Mouse (Mus musculus) MEL (cell line): ENCODE measurements at regions not wholly inside any gene's neighbourhood (a gene's known extent, or its start where the extent isn't known, plus 50 kb on each side); places are given as distances from the start of the nearest gene placed in this dataset.

ENCODE experiments used
- DNase-seq: peaks from one replicate; pipeline ENCODE4 v3.0.0; 2011; ENCODE audit warnings: low read depth, low spot score
- H3K27ac ChIP-seq: 2 replicates; pipeline ENCODE4 v1.5.1; 2012; ENCODE audit warnings: low read depth, mild to moderate bottlenecking, control low read depth, low read length, moderate library complexity; ENCODE audit not compliant: control insufficient read depth
- H3K27me3 ChIP-seq, 2 experiments: fragments of 150-350 bp in 1 of 2; sonication (generic) in 1 of 2; 2 replicates each; pipeline ENCODE4 v1.6.1; 2012; ENCODE audit warnings: low read length in 2 of 2, mild to moderate bottlenecking in 2 of 2, improper control_type of control experiment in 1 of 2, moderate library complexity in 1 of 2; ENCODE audit not compliant: insufficient read depth in 2 of 2, control insufficient read depth in 1 of 2
- H3K36me3 ChIP-seq, 2 experiments: 2 replicates each; pipeline ENCODE4 v1.6.1; 2012 to 2014; ENCODE audit warnings: low read length in 2 of 2, improper control_type of control experiment in 1 of 2, inconsistent platforms in 1 of 2, mild to moderate bottlenecking in 1 of 2; ENCODE audit not compliant: insufficient read depth in 2 of 2, control insufficient read depth in 1 of 2
- H3K4me1 ChIP-seq, 2 experiments: fragments of 150-350 bp in 1 of 2; sonication (generic) in 1 of 2; 2 replicates each; pipeline ENCODE4 v1.6.1; 2012; ENCODE audit warnings: low read length in 2 of 2, improper control_type of control experiment in 1 of 2, mild to moderate bottlenecking in 1 of 2; ENCODE audit not compliant: insufficient read depth in 2 of 2, control insufficient read depth in 1 of 2
- H3K4me3 ChIP-seq, 2 experiments: fragments of 150-350 bp in 1 of 2; sonication (generic) in 1 of 2; 2 replicates each; pipeline ENCODE4 v1.5.1; 2012; ENCODE audit warnings: low read depth in 2 of 2, low read length in 2 of 2, mild to moderate bottlenecking in 2 of 2, moderate library complexity in 2 of 2, control low read depth in 1 of 2, improper control_type of control experiment in 1 of 2; ENCODE audit not compliant: control insufficient read depth in 1 of 2, insufficient read depth in 1 of 2
- H3K79me2 ChIP-seq: 2 replicates; pipeline ENCODE4 v1.6.1; 2012; ENCODE audit warnings: mild to moderate bottlenecking, low read length, moderate library complexity; ENCODE audit not compliant: control insufficient read depth, poor library complexity, insufficient read depth
- H3K9ac ChIP-seq: 2 replicates; pipeline ENCODE4 v1.6.1; 2012; ENCODE audit warnings: low read depth, mild to moderate bottlenecking, control low read depth, low read length, moderate library complexity; ENCODE audit not compliant: control insufficient read depth, poor library complexity, severe bottlenecking
- H3K9me3 ChIP-seq: fragments of 150-350 bp; sonication (generic); replicated peaks from 2 replicates; pipeline ENCODE4 v1.6.1; 2012; ENCODE audit warnings: mild to moderate bottlenecking, low read length, improper control_type of control experiment, moderate library complexity; ENCODE audit not compliant: insufficient read depth
- BHLHE40 ChIP-seq: IDR thresholded peaks from 2 replicates; pipeline ENCODE4 v1.6.1; 2012; ENCODE audit warnings: low read depth, mild to moderate bottlenecking, inconsistent platforms, low read length, improper control_type of control experiment, borderline replicate concordance
- CHD1 ChIP-seq: IDR thresholded peaks from 2 replicates; pipeline ENCODE4 v1.6.1; 2012; ENCODE audit warnings: low read depth, mild to moderate bottlenecking, inconsistent platforms, low read length, improper control_type of control experiment
- CTCF ChIP-seq, 3 experiments: IDR thresholded peaks in 2 of 3; conservative IDR thresholded peaks in 1 of 3; 2 replicates each; pipeline ENCODE4 v1.5.1; 2011 to 2012; ENCODE audit warnings: low read length in 3 of 3, low read depth in 2 of 3, mild to moderate bottlenecking in 2 of 3, improper control_type of control experiment in 1 of 3, inconsistent platforms in 1 of 3, mixed read lengths in 1 of 3, moderate library complexity in 1 of 3; ENCODE audit not compliant: control insufficient read depth in 1 of 3, insufficient read depth in 1 of 3, poor library complexity in 1 of 3, severe bottlenecking in 1 of 3
- E2F4 ChIP-seq: IDR thresholded peaks from 2 replicates; pipeline ENCODE4 v1.6.1; 2011; ENCODE audit warnings: low read depth, low read length, improper control_type of control experiment, borderline replicate concordance
- EP300 ChIP-seq, 2 experiments: IDR thresholded peaks; 2 replicates each; pipeline ENCODE4 v1.6.1; 2011; ENCODE audit warnings: improper control_type of control experiment in 2 of 2, low read length in 2 of 2, low read depth in 1 of 2, mild to moderate bottlenecking in 1 of 2
- GABPA ChIP-seq: IDR thresholded peaks from 2 replicates; pipeline ENCODE4 v1.6.1; 2012; ENCODE audit warnings: low read depth, mild to moderate bottlenecking, inconsistent platforms, low read length, improper control_type of control experiment, moderate library complexity
- GATA1 ChIP-seq: IDR thresholded peaks from 2 replicates; pipeline ENCODE4 v1.6.1; 2011; ENCODE audit warnings: low read depth, low read length, improper control_type of control experiment
- JUND ChIP-seq: IDR thresholded peaks from 2 replicates; pipeline ENCODE4 v1.6.1; 2011; ENCODE audit warnings: low read depth, mild to moderate bottlenecking, improper control_type of control experiment, low read length
- MAX ChIP-seq: IDR thresholded peaks from 2 replicates; pipeline ENCODE4 v1.6.1; 2011; ENCODE audit warnings: low read length, improper control_type of control experiment
- MAZ ChIP-seq: IDR thresholded peaks from 2 replicates; pipeline ENCODE4 v1.6.1; 2012; ENCODE audit warnings: low read depth, mild to moderate bottlenecking, inconsistent platforms, low read length, improper control_type of control experiment
- MEF2A ChIP-seq: IDR thresholded peaks from 2 replicates; pipeline ENCODE4 v1.6.1; 2014; ENCODE audit warnings: low read depth, mild to moderate bottlenecking, inconsistent platforms, low read length, improper control_type of control experiment; ENCODE audit not compliant: poor library complexity, insufficient replicate concordance, severe bottlenecking; ENCODE audit errors: extremely low read depth
- MYB ChIP-seq: IDR thresholded peaks from 2 replicates; pipeline ENCODE4 v1.6.1; 2011; ENCODE audit warnings: mild to moderate bottlenecking, low read depth, low read length, improper control_type of control experiment
- NELFE ChIP-seq: IDR thresholded peaks from 2 replicates; pipeline ENCODE4 v1.6.1; 2011; ENCODE audit warnings: low read depth, low read length, improper control_type of control experiment
- NRF1 ChIP-seq: IDR thresholded peaks from 2 replicates; pipeline ENCODE4 v1.6.1; 2014; ENCODE audit warnings: low read depth, mild to moderate bottlenecking, inconsistent platforms, low read length, improper control_type of control experiment, moderate library complexity; ENCODE audit not compliant: poor library complexity, insufficient read depth, severe bottlenecking
- RAD21 ChIP-seq: IDR thresholded peaks from 2 replicates; pipeline ENCODE4 v1.6.1; 2011; ENCODE audit warnings: mild to moderate bottlenecking, low read depth, low read length, improper control_type of control experiment
- SIN3A ChIP-seq: IDR thresholded peaks from 2 replicates; pipeline ENCODE4 v1.6.1; 2012; ENCODE audit warnings: low read length, improper control_type of control experiment, inconsistent platforms
- SMC3 ChIP-seq: IDR thresholded peaks from 2 replicates; pipeline ENCODE4 v1.6.1; 2011; ENCODE audit warnings: low read depth, low read length, improper control_type of control experiment
- UBTF ChIP-seq: IDR thresholded peaks from 2 replicates; pipeline ENCODE4 v1.6.1; 2012; ENCODE audit warnings: low read depth, mild to moderate bottlenecking, inconsistent platforms, low read length, improper control_type of control experiment, moderate library complexity, borderline replicate concordance; ENCODE audit not compliant: insufficient read depth
- USF2 ChIP-seq, 2 experiments: IDR thresholded peaks; 2 replicates each; pipeline ENCODE4 v1.6.1; 2011 to 2012; ENCODE audit warnings: improper control_type of control experiment in 2 of 2, low read length in 2 of 2, borderline replicate concordance in 1 of 2, inconsistent platforms in 1 of 2, low read depth in 1 of 2, mild to moderate bottlenecking in 1 of 2; ENCODE audit not compliant: insufficient read depth in 1 of 2
- ZC3H11A ChIP-seq: IDR thresholded peaks from 2 replicates; pipeline ENCODE4 v1.6.1; 2012; ENCODE audit warnings: low read depth, mild to moderate bottlenecking, inconsistent platforms, low read length, improper control_type of control experiment
- ZKSCAN1 ChIP-seq: IDR thresholded peaks from 2 replicates; pipeline ENCODE4 v1.6.1; 2012; ENCODE audit warnings: low read depth, mild to moderate bottlenecking, inconsistent platforms, low read length, improper control_type of control experiment, moderate library complexity
- ZMIZ1 ChIP-seq: IDR thresholded peaks from 2 replicates; pipeline ENCODE4 v1.6.1; 2012; ENCODE audit warnings: low read depth, mild to moderate bottlenecking, inconsistent platforms, low read length, improper control_type of control experiment, moderate library complexity

GRCm38 (mm10) chr9:84900643-84901042 lies 411.9 kb upstream of the Gm11114 start:
- Histone ChIP-seq H3K27ac (no peak overlapping the region), H3K27me3 (no peaks in the 10 kb centered on the region), H3K4me3 (no peak overlapping the region), H3K79me2 (no peaks in the 10 kb centered on the region), H3K9ac (no peak overlapping the region), H3K9me3 (no peaks in the 10 kb centered on the region), H3K4me1 (no peaks in the 10 kb centered on the region), H3K36me3 (no peaks in the 10 kb centered on the region)
- no peak for DNase-seq
- TF ChIP-seq USF2 (IDR thresholded peaks at IDR 0.05; ENCODE audit: borderline replicate concordance in 1 of 2, insufficient read depth in 1 of 2, low read depth in 1 of 2, low read length in 2 of 2) (no peak), GATA1 (no peak), MAX (no peak), RAD21 (no peak), MAZ (no peak), EP300 (IDR thresholded peaks at IDR 0.05; ENCODE audit: low read depth in 1 of 2, low read length in 2 of 2) (no peak), BHLHE40 (no peak), ZMIZ1 (no peak), JUND (no peak), NELFE (no peak), MEF2A (no peak), E2F4 (no peak), CTCF (IDR thresholded peaks at IDR 0.05 in 2 of 3, conservative IDR thresholded peaks at IDR 0.05 in 1 of 3; ENCODE audit: control insufficient read depth in 1 of 3, insufficient read depth in 1 of 3, low read depth in 2 of 3, low read length in 3 of 3, poor library complexity in 1 of 3, severe bottlenecking in 1 of 3) (no peak), CHD1 (no peak)

GRCm38 (mm10) chr9:84906244-84906643 lies 406.3 kb upstream of the Gm11114 start:
- TF ChIP-seq ZKSCAN1 (no peak), BHLHE40 (no peak), GABPA (no peak), NELFE (no peak), NRF1 (no peak), UBTF (no peak), SMC3 (no peak), MYB (no peak), ZC3H11A (no peak), SIN3A (no peak)
- no peak overlapping the region for H3K4me3 ChIP-seq
- H3K27me3 ChIP-seq, result no peaks in the 10 kb centered on the region
- H3K27ac ChIP-seq, result no peak overlapping the region
- no peaks in the 10 kb centered on the region for H3K79me2 ChIP-seq
- no peaks in the 10 kb centered on the region for H3K36me3 ChIP-seq
- DNase-seq, result no peak
- no peak overlapping the region for H3K9ac ChIP-seq
- no peaks in the 10 kb centered on the region for H3K9me3 ChIP-seq
- H3K4me1 ChIP-seq, result no peaks in the 10 kb centered on the region
